Mouse (Mus musculus) stomach, embryonic 14.5 days (tissue): ENCODE measurements around the gene Tmod2. TPM values are rescaled to one million over a fixed set of nuclear protein-coding genes. Genes with fewer than 3 reads are reported as not detected.
"Not testable (repeated sequence)": the region's sequence is repeated elsewhere in the genome, so short reads cannot be mapped to it uniquely, and the experiment has no call there.

Experiments used
- ATAC-seq: fragments of 200-750 bp; cut with Nextera tagmentation; 2 replicates; pipeline ENCODE4 v1.8.0; 2017; ENCODE audit warnings: low read depth, moderate TSS enrichment; ENCODE audit not compliant: insufficient number of reproducible peaks, insufficient read depth, low FRiP score
- H3K27ac ChIP-seq: fragments of 300-500 bp; sonication (generic); 2 replicates; pipeline ENCODE4 v1.5.1; 2014; ENCODE audit warnings: mild to moderate bottlenecking, low read length, moderate library complexity, mixed read lengths
- H3K27me3 ChIP-seq: fragments of 300-500 bp; sonication (generic); 2 replicates; pipeline ENCODE4 v1.6.1; 2014; ENCODE audit warnings: low read length, control low read depth, mixed read lengths; ENCODE audit not compliant: control insufficient read depth, insufficient read depth
- H3K36me3 ChIP-seq: fragments of 300-500 bp; sonication (generic); 2 replicates; pipeline ENCODE4 v1.6.1; 2014; ENCODE audit warnings: mild to moderate bottlenecking, control low read depth, low read length, moderate library complexity, mixed read lengths; ENCODE audit not compliant: control insufficient read depth, insufficient read depth
- H3K4me1 ChIP-seq: fragments of 300-500 bp; sonication (generic); 2 replicates; pipeline ENCODE4 v1.6.1; 2014; ENCODE audit warnings: low read length, control low read depth, mixed read lengths; ENCODE audit not compliant: control insufficient read depth, insufficient read depth
- H3K4me2 ChIP-seq: fragments of 300-500 bp; sonication (generic); replicated peaks from 2 replicates; pipeline ENCODE4 v1.6.1; 2014; ENCODE audit warnings: low read depth, low read length, control low read depth
- H3K4me3 ChIP-seq: fragments of 300-500 bp; sonication (generic); 2 replicates; pipeline ENCODE4 v1.5.1; 2014; ENCODE audit warnings: low read depth, low read length, control low read depth
- H3K9ac ChIP-seq: fragments of 300-500 bp; sonication (generic); replicated peaks from 2 replicates; pipeline ENCODE4 v1.6.1; 2014; ENCODE audit warnings: low read depth, mild to moderate bottlenecking, control low read depth, low read length, moderate library complexity, mixed read lengths
- H3K9me3 ChIP-seq: fragments of 300-500 bp; sonication (generic); 2 replicates; pipeline ENCODE4 v1.6.1; 2016; ENCODE audit warnings: low read depth, low read length, control low read depth; ENCODE audit not compliant: control insufficient read depth
- WGBS: fragments of 180-500 bp; shearing (Covaris S2); extraction: QIAGEN DNeasy Blood & Tissue Kit; methylation state at CpG from one replicate; pipeline ENCODE4 v1.1.7; 2014; 5-methylcytosine and 5-hydroxymethylcytosine counted together
- polyA plus RNA-seq: library from polyadenylated mRNA; unstranded; fragments of >200 nt; fragmentation: Nextera tagmentation; extraction: Ambion mirVana; gene quantifications from 2 replicates; pipeline ENCODE4 v1.2.1, GENCODE M21; 2014

Tmod2 gene
- polyA plus RNA-seq, 1 experiment from 2014 or later: 17.6 TPM

DNA sequence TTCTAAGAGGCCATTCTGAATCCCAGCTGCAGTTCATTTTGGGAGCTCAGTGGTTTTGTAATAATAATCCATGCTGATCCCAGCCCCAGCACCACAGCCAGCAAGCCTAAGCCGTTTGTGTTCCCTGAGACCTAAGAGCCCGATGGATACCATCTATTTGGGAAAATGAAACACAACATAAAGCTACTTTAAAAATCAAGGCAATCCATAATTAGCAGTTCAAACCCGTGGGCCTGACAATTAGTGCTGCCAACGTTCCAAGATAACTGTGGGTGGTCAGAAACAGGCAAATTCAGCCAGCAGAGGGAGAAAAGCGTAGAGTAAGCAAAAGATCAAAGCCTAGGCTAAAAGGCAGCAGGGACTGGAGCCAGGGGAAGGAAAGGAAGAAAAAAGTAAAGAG is 59.8 kb downstream of the Tmod2 start:
- no peaks in the 10 kb centered on the region for H3K36me3 ChIP-seq
- no peaks in the 10 kb centered on the region for H3K27me3 ChIP-seq
- 0 out of 2 replicates have a peak, but pooled peaks cover 6% of the 10 kb centered on the region for H3K9me3 ChIP-seq
- WGBS: 37% methylated on average over 5 of the region's 5 CpGs
- H3K27ac ChIP-seq: no peak overlapping the region
- H3K4me2 ChIP-seq: no peak overlapping the region
- no peak overlapping the region for H3K4me3 ChIP-seq
- ATAC-seq: no peak
- no peak overlapping the region for H3K9ac ChIP-seq
- peaks cover 13% of the 10 kb centered on the region; the same call in 1 of the 2 replicates for H3K4me1 ChIP-seq

DNA sequence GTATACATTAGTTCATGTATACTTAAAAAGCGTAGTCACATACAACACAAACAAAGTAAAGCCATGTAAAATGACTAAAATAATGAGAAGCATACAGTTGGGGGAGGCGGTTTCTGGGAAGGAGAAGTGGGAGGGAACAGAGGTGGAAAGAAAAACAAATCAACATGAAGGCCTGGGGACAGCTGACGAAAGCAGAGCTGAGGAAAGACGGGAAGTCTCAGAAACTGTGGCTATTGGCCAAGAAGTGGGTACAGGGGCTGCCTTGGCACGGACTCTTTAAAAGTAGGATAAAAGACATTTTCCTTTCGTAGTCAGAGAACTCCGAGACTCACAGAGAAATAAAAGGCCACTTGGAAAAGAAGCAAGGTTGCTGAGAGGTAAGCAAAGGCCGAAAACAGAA is 62.1 kb downstream of the Tmod2 start:
- Histone ChIP-seq H3K9me3 (0 out of 2 replicates have a peak, but pooled peaks cover 6% of the 10 kb centered on the region), H3K4me2 (no peak overlapping the region), H3K4me3 (no peak overlapping the region), H3K27ac (no peak overlapping the region), H3K27me3 (no peaks in the 10 kb centered on the region), H3K9ac (no peak overlapping the region), H3K36me3 (no peaks in the 10 kb centered on the region), H3K4me1 (peaks cover 17% of the 10 kb centered on the region; the same call in 1 of the 2 replicates)
- 72% methylated on average over 8 of the region's 8 CpGs for WGBS
- no peak for ATAC-seq

DNA sequence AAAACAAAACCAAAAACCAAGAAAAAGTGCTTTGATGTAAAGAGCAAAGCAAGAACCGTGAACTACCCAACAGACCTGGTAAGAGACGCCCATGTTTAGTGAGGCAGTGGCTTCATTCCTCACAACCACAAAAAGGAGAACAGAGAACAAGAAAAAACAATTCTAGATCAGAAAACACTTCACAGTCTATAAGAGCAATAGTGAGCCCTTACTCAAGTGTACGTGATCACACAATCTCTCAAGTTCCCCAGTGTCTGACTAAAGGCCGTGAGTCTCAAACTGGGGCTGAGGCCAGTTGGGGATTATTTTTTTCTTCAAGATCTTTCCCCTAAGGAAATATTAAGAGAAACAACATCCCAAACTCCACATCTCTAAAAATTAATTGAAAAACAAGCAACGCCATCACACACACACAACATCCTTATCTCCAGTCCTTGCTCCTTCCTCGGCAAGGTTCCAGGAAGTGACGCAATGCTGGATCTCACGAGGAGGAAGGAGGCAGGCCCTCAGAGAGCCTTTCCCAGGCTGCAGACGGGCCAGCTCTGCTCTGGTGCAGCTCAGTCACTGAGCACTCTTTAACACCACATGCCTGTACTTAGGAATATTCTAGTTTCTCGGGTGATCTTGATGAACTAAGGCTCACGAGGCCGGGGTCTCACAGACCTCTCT is 64.1 kb downstream of the Tmod2 start:
- H3K9me3 ChIP-seq: 0 out of 2 replicates have a peak, but pooled peaks cover 6% of the 10 kb centered on the region
- H3K4me3 ChIP-seq: no peak overlapping the region
- 76% methylated on average over 12 of the region's 12 CpGs for WGBS
- no peak overlapping the region for H3K4me2 ChIP-seq
- H3K4me1 ChIP-seq: peaks cover 16% of the 10 kb centered on the region; the same call in 1 of the 2 replicates
- H3K27ac ChIP-seq: no peak overlapping the region
- H3K36me3 ChIP-seq: no peaks in the 10 kb centered on the region
- H3K27me3 ChIP-seq: no peaks in the 10 kb centered on the region
- H3K9ac ChIP-seq: no peak overlapping the region
- ATAC-seq: peak; percentile 31; the same call in 1 of the 2 replicates

DNA sequence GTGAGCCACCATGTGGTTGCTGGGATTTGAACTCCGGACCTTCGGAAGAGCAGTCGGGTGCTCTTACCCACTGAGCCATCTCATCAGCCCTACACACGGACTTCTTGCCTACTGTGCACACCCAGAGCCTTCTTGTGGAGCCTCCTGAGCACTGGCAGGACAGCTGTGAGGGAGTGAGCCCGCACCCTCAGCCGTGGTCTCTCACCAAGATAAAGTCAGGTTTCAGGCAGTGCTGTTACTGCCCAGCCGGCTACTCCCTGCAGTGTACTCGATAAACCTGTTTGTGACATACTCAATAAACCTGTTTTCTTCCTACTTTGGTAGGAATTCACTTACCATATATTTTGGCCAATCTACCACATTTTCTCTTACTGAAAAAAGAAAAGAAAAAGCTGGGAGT is 65.6 kb downstream of the Tmod2 start:
- Histone ChIP-seq H3K27me3 (no peaks in the 10 kb centered on the region), H3K36me3 (no peaks in the 10 kb centered on the region), H3K27ac (no peak overlapping the region), H3K4me1 (peaks cover 18% of the 10 kb centered on the region), H3K9ac (no peak overlapping the region), H3K4me3 (no peak overlapping the region), H3K4me2 (no peak overlapping the region), H3K9me3 (0 out of 2 replicates have a peak, but pooled peaks cover 3% of the 10 kb centered on the region)
- ATAC-seq: no peak
- 77% methylated on average over 8 of the region's 8 CpGs for WGBS

DNA sequence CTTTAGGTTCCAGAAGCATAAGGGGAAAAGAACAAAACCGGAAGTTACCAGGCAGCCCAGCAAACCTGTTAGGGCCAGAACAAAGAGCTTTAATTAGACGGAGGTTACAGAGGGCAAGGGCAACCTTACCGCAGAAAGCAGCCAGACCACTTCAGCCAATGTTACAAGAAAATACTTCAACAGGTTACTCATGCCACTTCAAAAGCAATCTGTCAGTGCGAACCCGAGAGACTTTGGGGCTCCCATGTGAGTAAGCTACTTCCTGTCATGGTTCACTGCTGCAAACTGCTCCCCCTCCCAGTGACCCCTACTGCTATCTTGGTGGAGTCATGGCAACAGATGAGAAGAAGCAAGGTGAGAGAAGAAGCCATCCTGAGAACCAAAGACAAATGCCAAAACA is 69.6 kb downstream of the Tmod2 start:
- ATAC-seq: 0 out of 2 replicates have a peak, but pooled peaks have one; percentile 49
- Histone ChIP-seq H3K4me2 (no peak overlapping the region), H3K4me3 (no peak overlapping the region)

DNA sequence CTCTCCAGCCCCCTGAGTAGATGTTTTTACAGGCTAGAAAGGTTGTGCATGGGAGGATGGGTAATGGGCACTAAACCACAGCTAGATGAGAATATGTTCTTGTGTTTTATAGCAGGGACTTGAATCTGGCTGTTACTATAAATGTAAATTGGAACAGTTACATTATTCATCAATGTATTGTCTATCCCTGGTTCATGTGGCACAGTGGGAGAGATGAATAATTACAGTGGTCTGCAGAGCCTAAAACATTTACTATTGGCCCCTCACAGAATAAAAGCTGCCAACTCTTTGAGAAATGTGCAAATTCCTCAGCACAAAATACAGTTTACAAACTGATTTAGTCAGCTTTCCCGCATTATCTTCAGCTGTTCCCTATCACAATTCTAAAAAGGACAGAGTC is 74.7 kb downstream of the Tmod2 start:
- H3K4me3 ChIP-seq: no peak overlapping the region
- ATAC-seq: no peak
- no peak overlapping the region for H3K9ac ChIP-seq
- H3K9me3 ChIP-seq: no peaks in the 10 kb centered on the region
- H3K4me2 ChIP-seq: no peak overlapping the region
- H3K27me3 ChIP-seq: no peaks in the 10 kb centered on the region
- 65% methylated on average over 1 of the region's 1 CpGs for WGBS
- H3K4me1 ChIP-seq: peaks cover 6% of the 10 kb centered on the region; the same call in 1 of the 2 replicates
- H3K36me3 ChIP-seq: no peaks in the 10 kb centered on the region
- H3K27ac ChIP-seq: no peak overlapping the region

More for the DNA sequence above, 69.6 kb downstream of the Tmod2 start:
- Histone ChIP-seq H3K27me3 (no peaks in the 10 kb centered on the region), H3K36me3 (no peaks in the 10 kb centered on the region), H3K9me3 (no peaks in the 10 kb centered on the region), H3K9ac (no peak overlapping the region), H3K27ac (peak overlapping the region; percentile 18; the same call in 1 of the 2 replicates), H3K4me1 (peaks cover 19% of the 10 kb centered on the region; the same call in 1 of the 2 replicates)
- WGBS: 14% methylated on average over 5 of the region's 5 CpGs

DNA sequence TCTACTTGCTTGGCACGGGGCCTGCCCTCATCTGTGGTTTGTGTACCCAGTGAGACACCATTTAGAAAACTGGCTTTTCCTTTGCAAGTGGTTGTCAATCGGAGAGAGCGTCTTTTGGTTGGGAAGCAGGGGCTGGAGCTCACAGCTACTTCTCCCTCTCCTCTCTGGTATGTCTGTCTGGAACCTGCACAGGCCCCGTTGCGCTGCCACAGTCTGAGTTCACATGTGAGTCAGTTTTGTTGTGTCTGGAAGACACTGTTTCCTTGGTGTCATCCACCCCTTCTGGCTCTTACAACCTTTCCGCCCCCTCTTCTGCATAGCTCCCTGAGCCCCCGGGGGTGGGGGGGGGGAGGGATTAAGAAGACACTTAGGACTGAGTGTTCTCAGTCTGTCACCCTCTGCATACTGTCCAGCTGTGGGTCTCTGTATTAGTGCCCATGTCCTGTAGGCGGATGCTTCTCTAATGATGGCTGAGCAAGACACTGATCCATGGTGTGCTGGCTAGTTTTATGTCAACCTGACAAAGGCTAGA is 76.6 kb downstream of the Tmod2 start:
- WGBS: 90% methylated on average over 8 of the region's 8 CpGs
- Histone ChIP-seq H3K9ac (no peak overlapping the region), H3K4me2 (no peak overlapping the region), H3K9me3 (no peaks in the 10 kb centered on the region), H3K27me3 (no peaks in the 10 kb centered on the region), H3K4me3 (no peak overlapping the region), H3K36me3 (0 out of 2 replicates have a peak, but pooled peaks cover 4% of the 10 kb centered on the region), H3K27ac (no peak overlapping the region), H3K4me1 (0 out of 2 replicates have a peak, but pooled peaks cover 5% of the 10 kb centered on the region)
- ATAC-seq: no peak

DNA sequence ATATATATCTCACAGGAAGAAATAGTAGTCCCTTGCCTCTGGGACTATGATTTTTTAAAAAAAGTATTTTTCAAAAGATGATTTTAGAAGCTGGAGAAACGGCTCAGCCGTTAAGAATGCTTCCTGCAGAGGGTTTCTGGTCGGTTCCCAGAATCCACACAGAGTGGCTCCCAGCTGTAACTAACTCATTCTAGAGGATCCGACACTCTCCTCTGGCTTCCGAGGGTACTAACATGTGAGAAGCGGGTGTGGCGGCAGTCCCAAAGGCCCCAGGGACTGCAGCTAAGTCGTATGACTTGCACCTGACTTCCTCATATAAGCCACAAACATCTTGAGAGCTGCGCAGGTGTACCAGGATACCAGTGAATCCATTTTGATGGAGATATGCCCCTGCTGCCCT is 78.1 kb downstream of the Tmod2 start:
- H3K4me3 ChIP-seq, H3K27me3 ChIP-seq, H3K36me3 ChIP-seq, H3K9ac ChIP-seq, H3K9me3 ChIP-seq, H3K27ac ChIP-seq, H3K4me1 ChIP-seq, ATAC-seq, H3K4me2 ChIP-seq: not testable (repeated sequence)
- WGBS: 68% methylated on average over 8 of the region's 9 CpGs
